Mouse (Mus musculus) midbrain, embryonic 15.5 days (tissue): Measurements from ENCODE around the gene Exosc9. TPM values are rescaled to one million over a fixed set of nuclear protein-coding genes. Genes with fewer than 3 reads are reported as not detected.
A peak's percentile ranks its signal among the peaks of the same experiment; 100 is the strongest.

Experiments used
- ATAC-seq: fragments of 200-750 bp; cut with Nextera tagmentation; replicated peaks from 2 replicates; pipeline ENCODE4 v1.8.0; 2017; ENCODE audit warnings: moderate TSS enrichment
- H3K27ac ChIP-seq: fragments of 300-500 bp; sonication (generic); 2 replicates; pipeline ENCODE4 v1.5.1; 2015; ENCODE audit warnings: mild to moderate bottlenecking, inconsistent platforms
- H3K27me3 ChIP-seq: fragments of 300-500 bp; sonication (generic); replicated peaks from 2 replicates; pipeline ENCODE4 v1.6.1; 2015; ENCODE audit warnings: inconsistent platforms
- H3K36me3 ChIP-seq: fragments of 300-500 bp; sonication (generic); replicated peaks from 2 replicates; pipeline ENCODE4 v1.6.1; 2015; ENCODE audit warnings: inconsistent platforms
- H3K4me1 ChIP-seq: fragments of 300-500 bp; sonication (generic); 2 replicates; pipeline ENCODE4 v1.6.1; 2015; ENCODE audit warnings: inconsistent platforms
- H3K4me2 ChIP-seq: fragments of 300-500 bp; sonication (generic); 2 replicates; pipeline ENCODE4 v1.6.1; 2015; ENCODE audit warnings: inconsistent platforms, mild to moderate bottlenecking, moderate library complexity
- H3K4me3 ChIP-seq: fragments of 300-500 bp; sonication (generic); 2 replicates; pipeline ENCODE4 v1.5.1; 2015; ENCODE audit warnings: mild to moderate bottlenecking, inconsistent platforms
- H3K9ac ChIP-seq: fragments of 300-500 bp; sonication (generic); 2 replicates; pipeline ENCODE4 v1.6.1; 2015; ENCODE audit warnings: mild to moderate bottlenecking, inconsistent platforms
- H3K9me3 ChIP-seq: fragments of 300-500 bp; sonication (generic); 2 replicates; pipeline ENCODE4 v1.6.1; 2016; ENCODE audit warnings: inconsistent platforms
- WGBS: fragments of 180-500 bp; shearing (Covaris S2); methylation state at CpG from one replicate; pipeline ENCODE4 v1.1.7; 2015; ENCODE audit warnings: mixed read lengths; 5-methylcytosine and 5-hydroxymethylcytosine counted together
- polyA plus RNA-seq: library from polyadenylated mRNA; unstranded; fragments of >200 nt; fragmentation: Nextera tagmentation; extraction: Ambion mirVana; gene quantifications from 2 replicates; pipeline ENCODE4 v1.2.1, GENCODE M21; 2015

Exosc9 gene
- polyA plus RNA-seq = 79.4 and 82.0 TPM in 2 replicates

- H3K4me3 ChIP-seq = peak within 1 kb of the TSS; percentile 50
Observed at GRCm38 (mm10) chr3:36552406-36553047, at the start of gene Exosc9. Exosc9 (plus strand) TSS chr3:36552606.

GRCm38 (mm10) chr3:36505306-36505705, 47.1 kb upstream of the Exosc9 start:
- peak; percentile 66; the same call in 1 of the 2 replicates for ATAC-seq
- peaks cover 5% of the 10 kb centered on the region for H3K4me1 ChIP-seq
- H3K36me3 ChIP-seq = no peaks in the 10 kb centered on the region
- no peak overlapping the region for H3K9ac ChIP-seq
- H3K27ac ChIP-seq = no peak overlapping the region
- H3K4me3 ChIP-seq = no peak overlapping the region
- no peaks in the 10 kb centered on the region for H3K9me3 ChIP-seq
- WGBS = 70% methylated on average over 8 of the region's 8 CpGs
- H3K27me3 ChIP-seq = no peaks in the 10 kb centered on the region
- H3K4me2 ChIP-seq = no peak overlapping the region

More at GRCm38 (mm10) chr3:36552406-36553047, at the start of gene Exosc9:
- Histone ChIP-seq H3K9ac (peak within 1 kb of the TSS; percentile 41), H3K4me1 (peaks cover 19% of the 10 kb centered on the region), H3K27ac (peak within 1 kb of the TSS; percentile 79), H3K9me3 (no peaks in the 10 kb centered on the region), H3K36me3 (peaks cover 27% of the 10 kb centered on the region), H3K27me3 (no peaks in the 10 kb centered on the region), H3K4me2 (peak within 1 kb of the TSS; percentile 82)
- WGBS = under 1% methylated on average over 39 of the region's 39 CpGs
- peak; percentile 98 for ATAC-seq

- Histone ChIP-seq H3K27ac (0 out of 2 replicates have a peak overlapping the region, but pooled peaks have one; percentile 17), H3K9ac (no peak overlapping the region), H3K9me3 (no peaks in the 10 kb centered on the region), H3K4me1 (peaks cover 5% of the 10 kb centered on the region), H3K27me3 (no peaks in the 10 kb centered on the region), H3K4me3 (no peak overlapping the region), H3K4me2 (no peak overlapping the region), H3K36me3 (no peaks in the 10 kb centered on the region)
- ATAC-seq = peak; percentile 66
- WGBS = 45% methylated on average over 10 of the region's 10 CpGs
Observed at GRCm38 (mm10) chr3:36505809-36506735, 46.3 kb upstream of the Exosc9 start.

GRCm38 (mm10) chr3:36511491-36511890, 40.9 kb upstream of the Exosc9 start:
- 94% methylated on average over 6 of the region's 6 CpGs for WGBS
- Histone ChIP-seq H3K9ac (no peak overlapping the region), H3K27me3 (no peaks in the 10 kb centered on the region)

GRCm38 (mm10) chr3:36516196-36516595, 36.2 kb upstream of the Exosc9 start:
- H3K4me2 ChIP-seq = no peak overlapping the region
- no peaks in the 10 kb centered on the region for H3K9me3 ChIP-seq
- no peak for ATAC-seq
- no peak overlapping the region for H3K4me3 ChIP-seq
- H3K27ac ChIP-seq = no peak overlapping the region
- no peaks in the 10 kb centered on the region for H3K36me3 ChIP-seq
- no peak overlapping the region for H3K9ac ChIP-seq
- H3K4me1 ChIP-seq = peaks cover 4% of the 10 kb centered on the region
- H3K27me3 ChIP-seq = peaks cover 8% of the 10 kb centered on the region
- WGBS = 90% methylated on average over 9 of the region's 9 CpGs

More at GRCm38 (mm10) chr3:36511491-36511890, 40.9 kb upstream of the Exosc9 start:
- no peaks in the 10 kb centered on the region for H3K9me3 ChIP-seq
- H3K4me3 ChIP-seq = no peak overlapping the region
- no peaks in the 10 kb centered on the region for H3K36me3 ChIP-seq
- ATAC-seq = no peak
- H3K27ac ChIP-seq = no peak overlapping the region
- H3K4me1 ChIP-seq = no peaks in the 10 kb centered on the region
- H3K4me2 ChIP-seq = no peak overlapping the region

GRCm38 (mm10) chr3:36521073-36522060, 31.0 kb upstream of the Exosc9 start, which contains the start of gene Gm11549:
Gm11549 (minus strand) TSS chr3:36521813.
- ATAC-seq = peak; percentile 87
- Histone ChIP-seq H3K27me3 (peaks cover 14% of the 10 kb centered on the region), H3K27ac (no peak within 1 kb of the TSS), H3K36me3 (no peaks in the 10 kb centered on the region), H3K9ac (peak within 1 kb of the TSS; percentile 60), H3K4me3 (peak within 1 kb of the TSS; percentile 71), H3K4me1 (peaks cover 9% of the 10 kb centered on the region), H3K4me2 (peak within 1 kb of the TSS; percentile 100), H3K9me3 (no peaks in the 10 kb centered on the region)
- WGBS = under 1% methylated on average over 51 of the region's 51 CpGs

GRCm38 (mm10) chr3:36522137-36522536, 30.3 kb upstream of the Exosc9 start:
- no peak for ATAC-seq
- Histone ChIP-seq H3K9me3 (no peaks in the 10 kb centered on the region), H3K9ac (no peak overlapping the region), H3K4me1 (peaks cover 9% of the 10 kb centered on the region), H3K27ac (no peak overlapping the region), H3K36me3 (no peaks in the 10 kb centered on the region), H3K27me3 (peaks cover 14% of the 10 kb centered on the region), H3K4me3 (no peak overlapping the region), H3K4me2 (peak overlapping the region; percentile 100; the same call in 1 of the 2 replicates)
- WGBS = 3% methylated on average over 4 of the region's 4 CpGs

GRCm38 (mm10) chr3:36524466-36524865, 27.9 kb upstream of the Exosc9 start:
- Histone ChIP-seq H3K9ac (no peak overlapping the region), H3K4me3 (no peak overlapping the region), H3K9me3 (no peaks in the 10 kb centered on the region; the same call in 1 of the 2 replicates), H3K27me3 (peaks cover 14% of the 10 kb centered on the region), H3K27ac (no peak overlapping the region), H3K4me2 (no peak overlapping the region), H3K4me1 (peaks cover 9% of the 10 kb centered on the region), H3K36me3 (no peaks in the 10 kb centered on the region)
- no peak for ATAC-seq
- WGBS = 80% methylated on average over 3 of the region's 3 CpGs

GRCm38 (mm10) chr3:36530345-36530744, 22.1 kb upstream of the Exosc9 start:
- Histone ChIP-seq H3K9ac (no peak overlapping the region), H3K4me1 (0 out of 2 replicates have a peak, but pooled peaks cover 2% of the 10 kb centered on the region), H3K27me3 (0 out of 2 replicates have a peak, but pooled peaks cover 3% of the 10 kb centered on the region), H3K4me3 (no peak overlapping the region), H3K4me2 (no peak overlapping the region), H3K27ac (no peak overlapping the region), H3K36me3 (no peaks in the 10 kb centered on the region), H3K9me3 (no peaks in the 10 kb centered on the region; the same call in 1 of the 2 replicates)
- WGBS = 87% methylated on average over 6 of the region's 6 CpGs
- no peak for ATAC-seq

- Histone ChIP-seq H3K27me3 (0 out of 2 replicates have a peak, but pooled peaks cover 3% of the 10 kb centered on the region), H3K9ac (no peak overlapping the region), H3K9me3 (no peaks in the 10 kb centered on the region; the same call in 1 of the 2 replicates), H3K4me2 (no peak overlapping the region), H3K4me3 (no peak overlapping the region), H3K36me3 (no peaks in the 10 kb centered on the region), H3K4me1 (0 out of 2 replicates have a peak, but pooled peaks cover 2% of the 10 kb centered on the region), H3K27ac (no peak overlapping the region)
- no peak for ATAC-seq
- WGBS = 81% methylated on average over 5 of the region's 5 CpGs
Observed at GRCm38 (mm10) chr3:36530781-36531180, 21.6 kb upstream of the Exosc9 start.

GRCm38 (mm10) chr3:36531242-36531641, 21.2 kb upstream of the Exosc9 start:
- no peak overlapping the region for H3K27ac ChIP-seq
- no peak for ATAC-seq
- no peak overlapping the region for H3K9ac ChIP-seq
- H3K4me1 ChIP-seq = 0 out of 2 replicates have a peak, but pooled peaks cover 2% of the 10 kb centered on the region
- H3K4me2 ChIP-seq = no peak overlapping the region
- no peak overlapping the region for H3K4me3 ChIP-seq
- H3K36me3 ChIP-seq = no peaks in the 10 kb centered on the region
- WGBS = 41% methylated on average over 2 of the region's 2 CpGs
- no peaks in the 10 kb centered on the region; the same call in 1 of the 2 replicates for H3K9me3 ChIP-seq
- 0 out of 2 replicates have a peak, but pooled peaks cover 3% of the 10 kb centered on the region for H3K27me3 ChIP-seq
